Mouse (Mus musculus): ENCODE measurements around the gene Klf12. TPM values are rescaled to one million over a fixed set of nuclear protein-coding genes. Genes with fewer than 3 reads are reported as not detected.

Gene Klf12
- total and polyA plus RNA-seq, 3 experiments: 3.3 to 9.7 (median 8.6) TPM

- no peak for TF ChIP-seq CHD1 (IDR thresholded peaks at IDR 0.05; ENCODE audit: low read depth, low read length)
- no peak for TF ChIP-seq IRF4 (IDR thresholded peaks at IDR 0.05; ENCODE audit: low read depth, low read length)
- no peak for TF ChIP-seq USF1 (IDR thresholded peaks at IDR 0.05; ENCODE audit: low read depth, low read length)
- TF ChIP-seq ZNF384 (IDR thresholded peaks at IDR 0.05; ENCODE audit: low read depth, low read length): no peak
- no peak for TF ChIP-seq POLR2A (IDR thresholded peaks at IDR 0.05; ENCODE audit: low read depth, low read length)
- no peak for TF ChIP-seq JUND (conservative IDR thresholded peaks at IDR 0.05; ENCODE audit: low read depth, low read length)
- TF ChIP-seq MAFK (IDR thresholded peaks at IDR 0.05; ENCODE audit: insufficient replicate concordance, low read length): no peak
- no peak for TF ChIP-seq E2F4 (IDR thresholded peaks at IDR 0.05; ENCODE audit: insufficient replicate concordance, low read depth, low read length)
- Histone ChIP-seq H3K9me3 (replicated peaks; ENCODE audit: low read length) (no peaks in the 10 kb centered on the region), H3K36me3 (replicated peaks in 1 of 2; ENCODE audit: control insufficient read depth in 1 of 2, insufficient read depth in 1 of 2, low read length in 1 of 2) (no peaks in the 10 kb centered on the region), H3K27ac (ENCODE audit: insufficient read depth, low read depth) (no peak overlapping the region), H3K4me1 (ENCODE audit: control insufficient read depth in 1 of 2, insufficient read depth in 2 of 2) (peaks cover 20 to 34% of the 10 kb centered on the region in 2 experiments), H3K4me3 (replicated peaks in 1 of 3; ENCODE audit: low read depth in 2 of 3, low read length in 2 of 3, poor library complexity in 1 of 3) (no peak overlapping the region), H3K27me3 (replicated peaks) (no peaks in the 10 kb centered on the region), H3K79me2 (replicated peaks; ENCODE audit: control insufficient read depth, extremely low read depth, insufficient read depth, poor library complexity, severe bottlenecking) (0 out of 2 replicates have a peak, but pooled peaks cover 2% of the 10 kb centered on the region), H3K9ac (ENCODE audit: insufficient read depth, low read depth) (no peak overlapping the region), H3K4me2 (ENCODE audit: insufficient read depth, low read depth, poor library complexity, severe bottlenecking) (no peak overlapping the region)
- dilution Hi-C loops (cut with MboI; ENCODE audit: extremely low pct_ligation_motif_present, extremely low pct_unique_long_range_greater_than_20kb, low sequenced_read_pairs) (no loop called here), in situ Hi-C loops (cut with MboI; ENCODE audit: low pct_ligation_motif_present, low pct_unique_long_range_greater_than_20kb, low sequenced_read_pairs) (no loop called here)
- no peak for DNase-seq (ENCODE audit: extremely low read depth)
Measured at GRCm38 (mm10) chr14:100187372-100187771, 97.1 kb downstream of the Klf12 start.

DNA sequence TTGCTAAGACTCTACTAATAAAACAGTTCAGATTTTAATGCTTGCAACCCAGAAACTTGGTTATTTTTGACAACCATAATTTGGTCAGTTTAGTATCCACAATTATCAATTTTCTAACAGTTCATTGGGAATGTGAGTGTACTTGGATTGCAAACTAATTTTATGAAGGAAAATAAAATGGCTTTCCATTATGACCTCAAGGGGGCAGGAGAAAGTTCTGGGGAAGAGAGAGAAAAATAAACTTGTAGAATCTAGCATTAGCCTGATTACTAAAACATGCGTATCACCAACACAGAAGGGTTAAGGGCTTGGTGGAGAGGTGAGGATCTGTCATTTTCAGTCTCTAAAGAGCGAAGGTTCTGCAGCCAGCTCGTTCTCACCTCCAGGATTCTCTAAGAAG is 106.7 kb downstream of the Klf12 start:
- Histone ChIP-seq H3K9me3 (replicated peaks; ENCODE audit: low read length) (no peaks in the 10 kb centered on the region), H3K4me2 (ENCODE audit: insufficient read depth, low read depth, poor library complexity, severe bottlenecking) (no peak overlapping the region), H3K9ac (ENCODE audit: insufficient read depth, low read depth) (no peak overlapping the region), H3K4me1 (ENCODE audit: control insufficient read depth in 1 of 2, insufficient read depth in 2 of 2) (peaks cover 10 to 30% of the 10 kb centered on the region in 2 experiments), H3K27me3 (replicated peaks) (no peaks in the 10 kb centered on the region), H3K36me3 (replicated peaks in 1 of 2; ENCODE audit: control insufficient read depth in 1 of 2, insufficient read depth in 1 of 2, low read length in 1 of 2) (no peaks in the 10 kb centered on the region), H3K27ac (ENCODE audit: insufficient read depth, low read depth) (no peak overlapping the region), H3K79me2 (replicated peaks; ENCODE audit: control insufficient read depth, extremely low read depth, insufficient read depth, poor library complexity, severe bottlenecking) (no peaks in the 10 kb centered on the region), H3K4me3 (replicated peaks in 1 of 3; ENCODE audit: low read depth in 2 of 3, low read length in 2 of 3, poor library complexity in 1 of 3) (no peak overlapping the region)
- DNase-seq (ENCODE audit: extremely low read depth): peak; percentile 12
- dilution Hi-C loops (cut with MboI; ENCODE audit: extremely low pct_ligation_motif_present, extremely low pct_unique_long_range_greater_than_20kb, low sequenced_read_pairs) (no loop called here), in situ Hi-C loops (cut with MboI; ENCODE audit: low pct_ligation_motif_present, low pct_unique_long_range_greater_than_20kb, low sequenced_read_pairs) (no loop called here)
- TF ChIP-seq SMC3 (IDR thresholded peaks at IDR 0.05; ENCODE audit: low read depth, low read length) (peak; percentile 75), E2F4 (IDR thresholded peaks at IDR 0.05; ENCODE audit: insufficient replicate concordance, low read depth, low read length) (no peak), CTCF (conservative IDR thresholded peaks at IDR 0.05 in 1 of 2, IDR thresholded peaks at IDR 0.05 in 1 of 2; ENCODE audit: low read depth in 2 of 2, low read length in 2 of 2) (peak in 1 of 2 experiments; percentile 69; a peak in 2 of 4 replicates), ZKSCAN1 (IDR thresholded peaks at IDR 0.05; ENCODE audit: borderline replicate concordance, low read depth, low read length) (no peak), ZC3H11A (IDR thresholded peaks at IDR 0.05; ENCODE audit: low read depth, low read length) (0 out of 2 replicates have a peak, but pooled peaks have one; percentile 30), MAX (IDR thresholded peaks at IDR 0.05; ENCODE audit: low read length) (no peak), MEF2A (IDR thresholded peaks at IDR 0.05; ENCODE audit: borderline replicate concordance, low read depth, low read length) (no peak), UBTF (IDR thresholded peaks at IDR 0.05; ENCODE audit: low read depth, low read length) (no peak), TCF12 (IDR thresholded peaks at IDR 0.05; ENCODE audit: low read depth, low read length) (no peak), RAD21 (IDR thresholded peaks at IDR 0.05; ENCODE audit: low read depth, low read length) (peak; percentile 71)

Measured in CH12.LX (cell line).